Mouse (Mus musculus) spleen, postnatal 14 days (tissue): Measurements from ENCODE around the gene Card14.
"Not testable (repeated sequence)": the region's sequence is repeated elsewhere in the genome, so short reads cannot be mapped to it uniquely, and the experiment has no call there.

Experiments
- DNase-seq, 2 experiments: peaks; one replicate each; pipeline ENCODE4 v3.0.0; 2021 to 2022; ENCODE audit warnings: low spot score in 2 of 2

Gene Card14

GRCm38 (mm10) chr11:119355443-119356385 lies 48.1 kb downstream of the Card14 start, which contains the start of the genes Sgsh and Slc26a11:
Gene Sgsh (minus strand): TSS chr11:119355536.
Gene Slc26a11 (plus strand): TSS chr11:119355557.
- peak; percentile 64 to 75 for DNase-seq

- DNase-seq = no peak
Measured at GRCm38 (mm10) chr11:119359089-119359488, 51.5 kb downstream of the Card14 start.

GRCm38 (mm10) chr11:119362769-119363533 lies 55.4 kb downstream of the Card14 start:
- DNase-seq = no peak

GRCm38 (mm10) chr11:119363534-119364145 lies 56.1 kb downstream of the Card14 start:
- peak; percentile 33 to 62 for DNase-seq

DNA sequence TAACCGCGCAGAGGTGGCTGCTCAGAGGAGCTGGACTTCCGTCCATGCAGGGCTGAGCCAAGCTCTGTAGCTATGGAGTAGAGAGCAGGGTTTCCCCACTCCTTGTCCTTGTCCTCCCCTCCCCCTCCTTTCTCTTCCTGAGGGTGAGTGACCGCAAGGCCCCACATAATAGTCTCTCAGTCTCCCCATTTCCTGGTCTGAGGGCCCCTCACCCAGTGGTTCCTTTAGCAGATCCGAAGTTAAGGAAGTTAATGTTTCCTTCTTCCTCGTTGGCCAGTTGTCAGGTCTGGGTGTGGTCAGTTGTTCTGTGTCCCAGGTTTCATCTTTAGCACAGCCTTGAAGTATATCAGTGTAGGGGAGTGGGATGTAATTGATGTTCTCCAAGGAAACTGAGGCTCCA lies 67.9 kb downstream of the Card14 start:
- no peak for DNase-seq

- DNase-seq = no peak
Measured at GRCm38 (mm10) chr11:119377326-119377725, 69.8 kb downstream of the Card14 start.

DNA sequence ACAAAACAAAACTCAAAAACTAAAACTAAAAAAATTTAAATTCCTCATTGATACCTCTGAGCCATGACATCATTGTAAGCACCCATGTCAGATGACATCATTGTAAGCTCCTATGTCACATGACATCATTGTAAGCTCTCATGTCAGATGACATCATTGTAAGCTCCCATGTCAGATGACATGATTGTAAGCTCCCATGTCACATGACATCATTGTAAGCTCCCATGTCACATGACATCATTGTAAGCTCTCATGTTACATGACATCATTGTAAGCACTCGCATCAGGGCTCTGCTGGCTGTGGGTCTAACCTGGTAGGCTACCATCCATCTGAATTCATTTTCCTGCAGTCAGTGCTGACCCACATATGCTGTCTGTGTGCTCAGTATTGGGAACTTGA lies 71.0 kb downstream of the Card14 start:
- no peak for DNase-seq

DNA sequence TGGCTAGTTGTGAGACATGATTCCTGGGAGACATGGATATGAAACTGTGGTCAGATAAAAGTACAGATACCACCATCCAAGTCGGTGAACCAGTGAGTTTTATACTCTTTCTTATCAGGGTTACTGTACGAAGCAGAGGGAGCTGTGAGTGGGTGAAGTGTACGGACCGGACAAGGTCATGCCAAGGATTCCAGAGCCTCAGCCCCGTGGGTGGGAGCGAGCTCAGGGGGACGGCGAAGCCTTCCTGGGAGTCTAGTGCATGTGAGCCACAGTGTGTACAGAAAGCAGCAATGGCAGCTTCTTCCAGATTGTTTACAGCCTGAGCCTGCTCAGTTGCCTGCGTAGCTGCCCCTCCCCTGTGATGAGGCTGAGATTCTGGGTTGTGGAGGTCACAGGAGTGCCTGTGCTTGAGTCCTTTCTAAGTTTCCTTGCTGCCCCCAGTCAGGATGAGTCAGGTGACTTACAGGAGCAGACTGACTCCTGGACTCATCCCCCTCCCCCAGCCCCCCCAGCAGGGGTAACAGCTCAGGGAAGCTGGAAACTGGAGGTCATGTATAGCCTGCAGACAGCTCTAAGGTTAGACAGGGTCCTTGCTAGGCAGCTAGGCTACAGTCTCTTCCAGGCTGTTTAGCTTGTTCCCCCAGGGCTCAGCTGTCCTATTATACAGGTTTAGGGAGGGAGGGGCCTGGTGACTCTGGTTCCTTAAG lies 74.2 kb downstream of the Card14 start:
- DNase-seq = no peak

- DNase-seq = no peak
Measured at GRCm38 (mm10) chr11:119382338-119382850, 74.8 kb downstream of the Card14 start.

DNA sequence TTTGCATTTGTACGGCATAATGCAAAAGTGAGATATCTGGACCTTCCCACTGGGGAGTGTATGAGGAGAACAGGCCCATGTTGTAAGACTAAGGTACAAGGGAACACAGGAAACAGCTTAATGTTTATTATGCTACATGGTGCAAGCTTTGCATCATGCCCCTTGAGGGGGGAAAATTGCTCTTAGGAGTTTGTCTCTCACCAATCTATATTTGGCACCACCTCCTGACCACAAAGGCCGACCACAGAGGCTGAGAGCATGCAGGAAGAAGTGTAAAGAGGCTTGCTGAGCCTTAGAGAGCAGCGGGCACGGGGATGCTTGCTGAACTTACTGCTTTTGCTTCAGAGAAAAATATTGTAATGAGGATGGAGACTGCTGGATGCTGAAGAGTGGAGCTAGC lies 77.3 kb downstream of the Card14 start:
- DNase-seq = peak in 1 of 2 experiments; percentile 32

- no peak for DNase-seq
Measured at GRCm38 (mm10) chr11:119386306-119386705, 78.7 kb downstream of the Card14 start.

DNA sequence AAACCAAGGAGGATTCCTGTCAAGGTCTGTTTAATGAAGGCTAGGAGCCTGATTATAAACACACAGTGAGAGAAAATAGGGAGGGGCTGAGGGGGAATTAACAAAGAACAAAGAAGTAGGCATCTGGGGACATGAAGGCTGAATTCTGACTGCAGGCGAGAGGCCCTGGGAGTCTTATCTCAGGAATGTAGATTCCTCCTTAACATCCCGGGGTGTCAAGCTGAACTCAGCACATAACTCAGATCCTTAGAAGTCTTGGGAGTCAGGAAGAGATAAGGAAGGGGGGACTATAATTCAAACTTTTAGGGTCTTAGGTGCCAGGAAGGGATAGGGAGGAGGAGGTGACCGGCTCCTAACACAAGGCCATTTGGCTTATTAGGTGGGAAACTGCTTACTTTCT lies 79.7 kb downstream of the Card14 start:
- DNase-seq = not testable (repeated sequence)

- DNase-seq = peak; percentile 28 to 44
Measured at GRCm38 (mm10) chr11:119389851-119390270, 82.3 kb downstream of the Card14 start.

GRCm38 (mm10) chr11:119390271-119391231 lies 83.0 kb downstream of the Card14 start:
- DNase-seq = peak; percentile 35 to 62

DNA sequence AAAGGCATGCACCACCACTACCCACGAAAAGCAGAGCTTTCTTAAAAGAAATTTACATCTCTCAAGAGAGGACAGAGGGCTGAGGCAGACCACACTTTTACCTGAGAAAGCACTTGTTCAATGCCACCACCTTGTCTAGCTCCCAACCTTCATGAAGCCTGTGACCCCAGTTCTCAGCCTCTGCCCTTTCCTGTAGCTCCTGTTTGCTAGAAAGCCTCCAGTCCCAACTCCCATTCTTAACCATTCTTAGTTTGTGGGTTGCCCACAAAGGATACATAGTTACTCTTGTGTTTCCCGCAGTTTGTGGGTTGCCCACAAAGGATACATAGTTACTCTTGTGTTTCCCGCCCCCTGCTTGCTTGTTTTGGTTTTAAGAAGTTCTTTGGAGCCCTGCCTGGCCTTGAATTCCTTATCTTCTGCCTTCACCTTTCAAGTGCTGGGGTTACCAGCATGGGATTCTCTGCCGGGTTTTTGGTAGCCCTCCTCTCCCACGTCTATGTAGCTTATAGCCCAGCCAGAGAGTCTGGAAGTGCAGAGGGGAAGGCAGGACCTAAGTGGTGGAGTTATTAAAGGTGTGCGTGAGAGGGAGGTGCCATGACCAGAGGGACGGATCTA lies 83.9 kb downstream of the Card14 start:
- DNase-seq = no peak

DNA sequence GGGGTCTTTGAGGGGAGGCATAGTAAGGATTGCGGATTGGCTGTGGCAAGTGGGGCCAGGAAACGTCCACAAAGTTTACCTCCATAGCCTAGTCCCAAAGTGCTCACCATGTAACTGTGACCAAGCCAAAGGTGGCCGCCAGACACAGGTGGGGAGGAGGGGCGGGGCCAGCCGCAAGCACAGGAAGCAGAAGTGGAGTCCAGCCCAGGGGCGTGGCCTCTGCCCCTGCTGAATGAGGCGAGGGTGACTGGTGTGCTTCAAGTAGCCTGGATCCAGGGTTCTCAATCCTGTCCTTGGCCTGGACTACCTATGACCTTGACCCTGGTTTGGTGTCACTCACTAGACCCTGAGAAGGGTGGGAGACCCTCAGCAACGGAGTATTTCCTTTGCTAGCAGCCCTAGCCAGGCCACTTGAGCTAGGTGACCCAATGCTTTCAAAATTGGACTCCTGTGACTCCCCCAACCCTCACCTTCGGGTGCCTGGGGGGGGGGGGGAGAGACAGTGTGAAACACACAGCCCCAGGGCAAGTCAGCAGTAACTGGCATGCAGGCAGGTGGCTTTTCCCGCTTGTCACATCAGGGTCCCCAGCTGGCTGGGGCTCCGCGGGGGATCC lies 84.5 kb downstream of the Card14 start:
- peak; percentile 72 to 79 for DNase-seq

DNA sequence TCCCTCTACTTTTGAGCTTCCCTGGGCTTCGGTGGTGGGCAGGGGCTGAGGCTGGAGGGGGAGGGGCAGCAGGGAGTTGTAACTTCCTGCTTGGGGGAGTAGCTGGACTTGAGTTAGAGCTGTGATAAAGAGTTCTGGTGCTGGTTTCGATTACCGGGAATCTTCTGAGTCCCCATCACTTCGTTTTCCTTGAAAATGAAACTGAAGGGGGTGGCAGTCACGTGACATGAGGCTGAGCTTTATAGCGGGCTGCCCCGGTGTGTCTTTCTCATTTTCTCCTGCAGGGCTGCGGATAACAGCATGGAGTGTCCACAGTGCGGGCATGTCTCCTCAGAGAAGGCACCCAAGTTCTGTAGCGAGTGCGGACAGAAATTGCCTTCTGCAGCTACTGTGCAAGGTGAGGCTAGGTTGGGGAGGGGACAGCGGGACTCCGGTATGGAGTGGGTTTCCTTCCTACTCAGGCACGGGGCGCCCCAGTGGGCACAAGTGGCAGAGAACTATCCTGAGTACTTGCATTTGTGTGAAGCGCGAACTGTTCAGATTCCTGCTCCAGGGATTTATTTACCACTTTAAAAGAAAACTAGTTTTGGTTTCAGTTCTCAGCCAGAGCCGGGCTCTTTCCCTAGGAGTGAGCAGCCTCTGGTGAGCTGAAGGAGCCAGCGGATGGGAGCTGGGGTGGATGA lies 85.4 kb downstream of the Card14 start, which contains the start of gene Rnf213:
Gene Rnf213, plus strand, starts transcription at position 301 of the 683 bp plus-strand sequence.
- DNase-seq = peak; percentile 37 to 61

- no peak for DNase-seq
Measured at GRCm38 (mm10) chr11:119393483-119393804, 85.9 kb downstream of the Card14 start.

DNA sequence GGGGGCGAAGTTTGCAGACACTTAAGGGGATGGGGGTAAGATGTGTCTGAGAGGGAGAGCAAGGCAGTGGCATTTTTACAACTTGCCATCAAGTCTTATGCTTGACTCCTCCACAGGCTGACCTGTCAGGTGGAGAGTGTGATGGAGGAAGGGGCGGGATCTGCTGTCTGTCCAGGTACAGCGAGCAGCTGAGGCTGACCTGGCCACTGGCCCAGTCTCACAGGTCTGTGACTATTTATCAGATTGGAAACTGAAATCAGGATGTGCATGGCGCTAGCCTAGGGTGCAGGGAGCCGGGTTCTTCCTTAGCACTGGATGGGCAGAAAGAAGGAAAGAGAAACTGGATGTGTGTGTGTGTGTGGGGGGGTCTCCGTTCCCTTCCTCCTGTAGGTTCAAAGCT lies 86.6 kb downstream of the Card14 start:
- no peak for DNase-seq
